Mouse (Mus musculus): ENCODE measurements at regions not wholly inside any gene's neighbourhood (a gene's known extent, or its start where the extent isn't known, plus 50 kb on each side); places are given as distances from the start of the nearest gene placed in this dataset.

GRCm38 (mm10) chr12:94470981-94471380 lies 1221.0 kb upstream of the Flrt2 start:
- no peak for ATAC-seq

GRCm38 (mm10) chr12:94488721-94489120 lies 1203.3 kb upstream of the Flrt2 start:
- ATAC-seq: no peak

- no peak for ATAC-seq
Measured at GRCm38 (mm10) chr12:94508099-94508498, 1183.9 kb upstream of the Flrt2 start.

GRCm38 (mm10) chr12:94509855-94510254 lies 1182.2 kb upstream of the Flrt2 start:
- ATAC-seq: no peak

- ATAC-seq: no peak
Measured at GRCm38 (mm10) chr12:94544706-94545105, 1147.3 kb upstream of the Flrt2 start.

GRCm38 (mm10) chr12:94560374-94561194 lies 1131.4 kb upstream of the Flrt2 start:
- ATAC-seq: no peak

- no peak for ATAC-seq
Measured at GRCm38 (mm10) chr12:94574981-94575380, 1117.0 kb upstream of the Flrt2 start.

GRCm38 (mm10) chr12:94580345-94580744 lies 1111.7 kb upstream of the Flrt2 start:
- no peak for ATAC-seq

GRCm38 (mm10) chr12:94584309-94584708 lies 1107.7 kb upstream of the Flrt2 start:
- ATAC-seq: no peak

GRCm38 (mm10) chr12:94587031-94587430 lies 1105.0 kb upstream of the Flrt2 start:
- no peak for ATAC-seq

- ATAC-seq: no peak
Measured at GRCm38 (mm10) chr12:94588599-94588998, 1103.4 kb upstream of the Flrt2 start.

GRCm38 (mm10) chr12:94589033-94589432 lies 1103.0 kb upstream of the Flrt2 start:
- ATAC-seq: no peak

GRCm38 (mm10) chr12:94605566-94605965 lies 1086.5 kb upstream of the Flrt2 start:
- no peak for ATAC-seq

- no peak for ATAC-seq
Measured at GRCm38 (mm10) chr12:94636555-94636954, 1055.5 kb upstream of the Flrt2 start.

- ATAC-seq: no peak
Measured at GRCm38 (mm10) chr12:94640153-94640552, 1051.9 kb upstream of the Flrt2 start.

- no peak for ATAC-seq
Measured at GRCm38 (mm10) chr12:94645302-94645701, 1046.7 kb upstream of the Flrt2 start.

- no peak for ATAC-seq
Measured at GRCm38 (mm10) chr12:94670035-94670434, 1022.0 kb upstream of the Flrt2 start.

GRCm38 (mm10) chr12:94674925-94675324 lies 1017.1 kb upstream of the Flrt2 start:
- no peak for ATAC-seq

- no peak for ATAC-seq
Measured at GRCm38 (mm10) chr12:94691341-94692029, 1000.5 kb upstream of the Flrt2 start.

- ATAC-seq: no peak
Measured at GRCm38 (mm10) chr12:94731391-94731790, 960.6 kb upstream of the Flrt2 start.

- no peak for ATAC-seq
Measured at GRCm38 (mm10) chr12:94733179-94733578, 958.8 kb upstream of the Flrt2 start.

GRCm38 (mm10) chr12:94737263-94737662 lies 954.8 kb upstream of the Flrt2 start:
- ATAC-seq: no peak

GRCm38 (mm10) chr12:94749747-94750515 lies 942.1 kb upstream of the Flrt2 start:
- no peak for ATAC-seq
